Mouse (Mus musculus) kidney, adult 2 months (tissue): ENCODE results near the gene Rpgrip1. TPM values are rescaled to one million over a fixed set of nuclear protein-coding genes. Genes with fewer than 3 reads are reported as not detected.

Source experiments
- DNase-seq: peaks from one replicate; pipeline ENCODE4 v3.0.0; 2021
- H3K27ac ChIP-seq: fragments of 200-500 bp; 2 replicates; pipeline ENCODE4 v1.5.1; 2012; ENCODE audit warnings: low read depth, low read length, control low read depth, inconsistent platforms; ENCODE audit not compliant: insufficient read depth
- H3K27me3 ChIP-seq: fragments of 200-500 bp; replicated peaks from 2 replicates; pipeline ENCODE4 v1.6.1; 2012; ENCODE audit warnings: mild to moderate bottlenecking, moderate library complexity, low read length, inconsistent platforms; ENCODE audit not compliant: control insufficient read depth, insufficient read depth
- H3K36me3 ChIP-seq: fragments of 200-500 bp; 2 replicates; pipeline ENCODE4 v1.6.1; 2012; ENCODE audit warnings: mild to moderate bottlenecking, moderate library complexity, low read length, inconsistent platforms; ENCODE audit not compliant: control insufficient read depth, insufficient read depth
- H3K4me1 ChIP-seq: fragments of 200-500 bp; 2 replicates; pipeline ENCODE4 v1.6.1; 2011; ENCODE audit warnings: low read length; ENCODE audit not compliant: control insufficient read depth, insufficient read depth
- H3K4me3 ChIP-seq: fragments of 200-500 bp; 2 replicates; pipeline ENCODE4 v1.5.1; 2011; ENCODE audit warnings: mild to moderate bottlenecking, low read depth, low read length, control low read depth; ENCODE audit not compliant: insufficient read depth
- CTCF ChIP-seq: fragments of 200-500 bp; conservative IDR thresholded peaks from 2 replicates; pipeline ENCODE4 v1.5.1; 2011; ENCODE audit warnings: low read depth, mild to moderate bottlenecking, control low read depth, low read length, moderate library complexity, mixed read lengths; ENCODE audit not compliant: insufficient read depth, insufficient read length
- POLR2A ChIP-seq: fragments of 200-500 bp; IDR thresholded peaks from one replicate; pipeline ENCODE4 v1.6.1; 2011; ENCODE audit warnings: low read depth, low read length, control low read depth
- WGBS: fragments of 180-500 bp; shearing (Covaris S2); methylation state at CpG from one replicate; pipeline ENCODE4 v1.1.7; 2018; 5-methylcytosine and 5-hydroxymethylcytosine counted together
- polyA plus RNA-seq: library from polyadenylated mRNA; depleted of rRNA; stranded (reverse); fragments of >200 nt; gene quantifications from 2 replicates; pipeline ENCODE4 v1.2.3, GENCODE M21; 2012; rRNA removed

Rpgrip1 gene
- polyA plus RNA-seq, 1 experiment, result 2.9 TPM

DNA sequence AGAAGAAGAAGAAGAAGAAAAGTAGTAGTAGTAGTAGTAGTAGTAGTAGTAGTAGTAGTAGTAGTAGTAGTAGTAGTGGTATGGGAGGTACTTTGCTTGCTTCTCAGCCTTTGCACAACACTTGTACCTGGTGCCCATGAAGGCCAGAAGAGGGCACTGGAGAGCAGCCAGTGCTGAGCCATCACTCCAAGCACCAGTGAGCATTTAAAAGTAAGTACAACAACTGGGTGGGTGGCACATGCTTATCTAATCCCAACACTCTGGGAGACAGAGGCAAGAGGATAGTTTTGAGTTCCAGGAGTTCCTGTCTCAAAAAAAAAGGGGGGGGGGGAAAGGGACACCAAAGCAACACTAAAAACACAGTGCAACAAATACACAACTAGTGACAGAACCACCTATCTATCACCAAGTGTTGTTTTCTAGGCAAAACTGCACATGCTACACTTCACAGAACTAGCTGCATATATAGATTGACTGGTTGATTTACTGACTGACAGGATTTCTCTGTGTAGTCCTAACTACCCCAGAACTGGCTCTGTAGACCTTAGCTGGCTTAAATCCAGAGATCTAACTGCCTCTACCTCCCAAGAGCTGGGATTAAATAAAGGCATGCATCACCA is 80.3 kb downstream of the Rpgrip1 start:
- Histone ChIP-seq H3K27me3 (no peaks in the 10 kb centered on the region), H3K4me3 (no peak overlapping the region), H3K27ac (no peak overlapping the region), H3K4me1 (no peaks in the 10 kb centered on the region; the same call in 1 of the 2 replicates), H3K36me3 (no peaks in the 10 kb centered on the region)
- TF ChIP-seq CTCF (peak; percentile 78), POLR2A (no peak)
- peak; percentile 42 for DNase-seq

DNA sequence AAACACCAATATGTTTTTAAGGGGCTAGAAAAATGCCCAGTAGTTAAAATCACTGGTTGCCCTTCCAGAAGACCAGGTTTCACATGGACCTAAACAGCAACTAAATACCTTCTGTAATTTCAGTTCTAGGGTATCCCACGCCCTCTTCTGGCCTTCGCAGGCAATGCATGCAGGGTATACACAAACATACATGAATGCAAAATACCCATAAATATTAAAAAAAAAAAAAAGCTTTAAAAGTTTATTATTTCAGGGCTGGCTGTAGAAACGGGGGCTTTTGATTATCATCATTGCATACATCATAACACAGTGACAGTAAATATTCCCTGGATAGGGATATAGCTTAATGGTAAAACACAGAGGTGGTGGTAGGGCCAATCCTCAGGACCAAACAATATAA is 85.2 kb downstream of the Rpgrip1 start:
- 21% methylated on average over 3 of the region's 3 CpGs for WGBS
- TF ChIP-seq POLR2A (no peak), CTCF (peak; percentile 58)
- Histone ChIP-seq H3K4me1 (peaks cover 3% of the 10 kb centered on the region; the same call in 1 of the 2 replicates), H3K27me3 (no peaks in the 10 kb centered on the region), H3K36me3 (no peaks in the 10 kb centered on the region), H3K27ac (no peak overlapping the region), H3K4me3 (no peak overlapping the region)
- DNase-seq, result peak; percentile 51

DNA sequence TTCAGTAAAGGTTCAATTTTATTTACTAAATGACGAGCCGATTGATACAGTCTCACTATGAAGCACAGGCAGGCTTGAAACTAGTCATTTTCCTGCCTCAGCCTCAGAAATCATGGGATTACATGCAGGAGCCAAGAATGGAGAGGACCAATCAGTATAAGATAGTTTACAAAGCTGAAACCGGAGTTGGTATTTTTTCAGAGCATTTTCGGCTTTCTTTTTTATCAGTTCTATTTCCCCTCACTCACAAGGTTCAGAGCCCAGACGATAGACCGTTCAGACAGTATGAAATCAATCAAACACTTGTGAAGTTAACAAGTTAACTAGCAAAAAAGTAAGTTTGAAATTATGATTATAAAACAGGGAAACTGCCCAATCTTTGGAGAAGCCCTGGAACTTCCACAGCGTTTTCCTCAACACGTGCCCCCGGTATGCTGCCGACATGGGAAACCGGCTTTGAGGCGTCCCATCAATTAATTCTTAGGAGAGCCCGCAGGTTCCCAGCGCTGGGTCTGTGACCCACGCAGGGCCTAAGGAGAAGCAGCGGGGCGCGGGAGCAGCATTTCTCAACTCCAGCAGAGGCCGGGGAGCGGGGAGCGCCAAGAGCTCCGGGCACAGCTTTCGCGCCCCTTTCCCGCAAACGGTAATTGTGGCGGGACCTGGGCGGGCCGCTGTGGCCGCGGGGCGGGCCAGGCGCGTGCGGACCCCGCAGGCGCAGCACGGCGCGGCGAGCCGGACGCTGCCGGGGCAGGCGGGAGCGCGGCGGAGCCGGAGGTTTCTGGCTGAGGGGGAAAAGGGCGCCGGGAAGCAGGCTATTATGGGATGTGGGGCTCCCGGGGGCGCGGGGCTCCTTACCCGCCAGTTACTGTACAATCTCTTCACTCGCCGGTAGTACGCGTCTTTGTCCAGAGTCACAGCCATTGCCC is 86.0 kb downstream of the Rpgrip1 start:
- Histone ChIP-seq H3K4me1 (peaks cover 3% of the 10 kb centered on the region; the same call in 1 of the 2 replicates), H3K27ac (peak overlapping the region; percentile 93), H3K4me3 (peak overlapping the region; percentile 99), H3K27me3 (no peaks in the 10 kb centered on the region), H3K36me3 (no peaks in the 10 kb centered on the region)
- peak; percentile 18 for DNase-seq
- under 1% methylated on average over 59 of the region's 59 CpGs for WGBS
- TF ChIP-seq CTCF (no peak), POLR2A (no peak)

- no peaks in the 10 kb centered on the region for H3K36me3 ChIP-seq
- no peaks in the 10 kb centered on the region for H3K27me3 ChIP-seq
- peak within 1 kb of the TSS; percentile 99 for H3K4me3 ChIP-seq
- under 1% methylated on average over 59 of the region's 59 CpGs for WGBS
- H3K4me1 ChIP-seq, result peaks cover 3% of the 10 kb centered on the region; the same call in 1 of the 2 replicates
- H3K27ac ChIP-seq, result peak within 1 kb of the TSS; percentile 93
- peak; percentile 84 for DNase-seq
- no peak for TF ChIP-seq CTCF
- TF ChIP-seq POLR2A, result no peak
These were observed 86.8 kb downstream of the Rpgrip1 start, which contains the start of gene Supt16 for GRCm38 (mm10) chr14:52197156-52197878. Supt16 (minus strand) TSS chr14:52197416.

GRCm38 (mm10) chr14:52198141-52198540 is 87.6 kb downstream of the Rpgrip1 start:
- Histone ChIP-seq H3K36me3 (peaks cover 2% of the 10 kb centered on the region; the same call in 1 of the 2 replicates), H3K27ac (no peak overlapping the region), H3K27me3 (no peaks in the 10 kb centered on the region), H3K4me3 (no peak overlapping the region), H3K4me1 (peaks cover 3% of the 10 kb centered on the region; the same call in 1 of the 2 replicates)
- 12% methylated on average over 3 of the region's 3 CpGs for WGBS
- DNase-seq, result no peak
- TF ChIP-seq CTCF (no peak), POLR2A (no peak)

- H3K4me1 ChIP-seq, result peaks cover 3% of the 10 kb centered on the region; the same call in 1 of the 2 replicates
- TF ChIP-seq CTCF (no peak), POLR2A (no peak)
- 91% methylated on average over 4 of the region's 4 CpGs for WGBS
- no peak overlapping the region for H3K27ac ChIP-seq
- H3K27me3 ChIP-seq, result no peaks in the 10 kb centered on the region
- H3K4me3 ChIP-seq, result no peak overlapping the region
- H3K36me3 ChIP-seq, result peaks cover 6% of the 10 kb centered on the region
- no peak for DNase-seq
These were observed 88.9 kb downstream of the Rpgrip1 start for GRCm38 (mm10) chr14:52199412-52199811.

Other genes with a start within 250 kb of the Rpgrip1 start
- gene Mettl17, start 225.9 kb upstream of the Rpgrip1 start, polyA plus RNA-seq, result 24.0 and 27.6 TPM in 2 replicates
- gene Slc39a2, start 217.8 kb upstream of the Rpgrip1 start, polyA plus RNA-seq, result 0.45 and 0.52 TPM in 2 replicates
- 220 and 235 TPM in 2 replicates for gene Ndrg2, start 196.5 kb upstream of the Rpgrip1 start, polyA plus RNA-seq
- not detected in 2 replicates for gene Tppp2, start 192.3 kb upstream of the Rpgrip1 start, polyA plus RNA-seq
- gene Rnase13, start 187.9 kb upstream of the Rpgrip1 start, polyA plus RNA-seq, result not detected in 2 replicates
- 36.1 and 37.4 TPM in 2 replicates for gene Arhgef40, start 126.0 kb upstream of the Rpgrip1 start, polyA plus RNA-seq
- 2.4 and 2.5 TPM in 2 replicates for gene Tmem253, start 95.0 kb upstream of the Rpgrip1 start, polyA plus RNA-seq
- 43.2 and 61.8 TPM in 2 replicates for gene Zfp219, start 90.0 kb upstream of the Rpgrip1 start, polyA plus RNA-seq
- not detected in 2 replicates for gene Olfr221, start 68.2 kb upstream of the Rpgrip1 start, polyA plus RNA-seq
- gene Hnrnpc, start 6.7 kb upstream of the Rpgrip1 start, polyA plus RNA-seq, result 62.9 and 90.0 TPM in 2 replicates
- 7.1 and 10.2 TPM in 2 replicates for gene Supt16, start 86.7 kb downstream of the Rpgrip1 start, polyA plus RNA-seq
- 20.6 and 22.1 TPM in 2 replicates for gene Chd8, start 147.1 kb downstream of the Rpgrip1 start, polyA plus RNA-seq
- gene Tox4, start 168.4 kb downstream of the Rpgrip1 start, polyA plus RNA-seq, result 26.6 and 32.0 TPM in 2 replicates
- gene Rab2b, start 168.8 kb downstream of the Rpgrip1 start, polyA plus RNA-seq, result 7.5 and 8.4 TPM in 2 replicates
- 16.0 and 23.5 TPM in 2 replicates for gene Mettl3, start 194.4 kb downstream of the Rpgrip1 start, polyA plus RNA-seq
- gene Sall2, start 218.1 kb downstream of the Rpgrip1 start, polyA plus RNA-seq, result 16.9 and 18.3 TPM in 2 replicates
- not detected in 2 replicates for gene Olfr1513, start 245.7 kb downstream of the Rpgrip1 start, polyA plus RNA-seq